Mouse (Mus musculus) WW6 (cell line): ENCODE results near the gene Slc7a5.

Experiments
- DNase-seq: peaks from one replicate; pipeline ENCODE4 v3.0.0-alpha.2; 2013; ENCODE audit warnings: low read depth, low spot score

The Slc7a5 gene

GRCm38 (mm10) chr8:121908378-121909147 lies 1.1 kb upstream of the Slc7a5 start:
- no peak for DNase-seq

GRCm38 (mm10) chr8:121906542-121907512 lies 667 bp downstream of the Slc7a5 start:
- no peak for DNase-seq

- no peak for DNase-seq
Observed at GRCm38 (mm10) chr8:121905864-121906263, 1.6 kb downstream of the Slc7a5 start.

GRCm38 (mm10) chr8:121905420-121905819 lies 2.1 kb downstream of the Slc7a5 start:
- DNase-seq, result no peak

- no peak for DNase-seq
Observed at GRCm38 (mm10) chr8:121904999-121905398, 2.5 kb downstream of the Slc7a5 start.

GRCm38 (mm10) chr8:121903977-121904376 lies 3.5 kb downstream of the Slc7a5 start:
- DNase-seq, result no peak

- no peak for DNase-seq
Observed at GRCm38 (mm10) chr8:121901498-121902236, 5.8 kb downstream of the Slc7a5 start.

- no peak for DNase-seq
Observed at GRCm38 (mm10) chr8:121899180-121900044, 8.1 kb downstream of the Slc7a5 start.

- no peak for DNase-seq
Observed at GRCm38 (mm10) chr8:121898401-121898931, 9.0 kb downstream of the Slc7a5 start.

GRCm38 (mm10) chr8:121897871-121898381 lies 9.6 kb downstream of the Slc7a5 start:
- no peak for DNase-seq

GRCm38 (mm10) chr8:121897205-121897604 lies 10.3 kb downstream of the Slc7a5 start:
- DNase-seq, result no peak

GRCm38 (mm10) chr8:121896476-121897145 lies 10.9 kb downstream of the Slc7a5 start:
- no peak for DNase-seq

GRCm38 (mm10) chr8:121895910-121896309 lies 11.6 kb downstream of the Slc7a5 start:
- DNase-seq, result no peak

GRCm38 (mm10) chr8:121892875-121893274 lies 14.6 kb downstream of the Slc7a5 start:
- no peak for DNase-seq

- DNase-seq, result no peak
Observed at GRCm38 (mm10) chr8:121889810-121890785, 17.4 kb downstream of the Slc7a5 start.

- no peak for DNase-seq
Observed at GRCm38 (mm10) chr8:121889317-121889716, 18.2 kb downstream of the Slc7a5 start.

- DNase-seq, result no peak
Observed at GRCm38 (mm10) chr8:121887547-121887946, 19.9 kb downstream of the Slc7a5 start.

- no peak for DNase-seq
Observed at GRCm38 (mm10) chr8:121885433-121885832, 22.1 kb downstream of the Slc7a5 start.

GRCm38 (mm10) chr8:121885001-121885400 lies 22.5 kb downstream of the Slc7a5 start:
- DNase-seq, result no peak
